Mouse (Mus musculus) neural tube, embryonic 11.5 days (tissue): ENCODE results near the gene Atp6v1fnb. TPM values are rescaled to one million over a fixed set of nuclear protein-coding genes. Genes with fewer than 3 reads are reported as not detected.

Experiments
- ATAC-seq: fragments of 200-750 bp; cut with Nextera tagmentation; 2 replicates; pipeline ENCODE4 v1.8.0; 2017; ENCODE audit warnings: moderate number of reproducible peaks, mild to moderate bottlenecking, moderate TSS enrichment, moderate library complexity; ENCODE audit not compliant: insufficient read depth, low FRiP score, low TSS enrichment
- DNase-seq: peaks from one replicate; pipeline ENCODE4 v3.0.0-alpha.2; 2015; ENCODE audit warnings: low spot score
- H3K27ac ChIP-seq: fragments of 300-500 bp; sonication (generic); 2 replicates; pipeline ENCODE4 v1.5.1; 2014; ENCODE audit warnings: low read depth, mild to moderate bottlenecking, low read length
- H3K27me3 ChIP-seq: fragments of 300-500 bp; sonication (generic); 2 replicates; pipeline ENCODE4 v1.6.1; 2014; ENCODE audit warnings: mild to moderate bottlenecking, low read length, mixed read lengths; ENCODE audit not compliant: control insufficient read depth, insufficient read depth
- H3K36me3 ChIP-seq: fragments of 300-500 bp; sonication (generic); 2 replicates; pipeline ENCODE4 v1.6.1; 2014; ENCODE audit warnings: mild to moderate bottlenecking, low read length, moderate library complexity, mixed read lengths; ENCODE audit not compliant: control insufficient read depth, insufficient read depth
- H3K4me1 ChIP-seq: fragments of 300-500 bp; sonication (generic); 2 replicates; pipeline ENCODE4 v1.6.1; 2014; ENCODE audit warnings: low read length, mixed read lengths; ENCODE audit not compliant: control insufficient read depth, insufficient read depth
- H3K4me2 ChIP-seq: fragments of 300-500 bp; sonication (generic); 2 replicates; pipeline ENCODE4 v1.6.1; 2014; ENCODE audit warnings: low read depth, mild to moderate bottlenecking, moderate library complexity
- H3K4me3 ChIP-seq: fragments of 300-500 bp; sonication (generic); 2 replicates; pipeline ENCODE4 v1.5.1; 2014; ENCODE audit warnings: low read depth, low read length
- H3K9ac ChIP-seq: fragments of 300-500 bp; sonication (generic); 2 replicates; pipeline ENCODE4 v1.6.1; 2014; ENCODE audit warnings: mild to moderate bottlenecking, low read length
- H3K9me3 ChIP-seq: fragments of 300-500 bp; sonication (generic); 2 replicates; pipeline ENCODE4 v1.6.1; 2016; ENCODE audit warnings: low read length; ENCODE audit not compliant: control insufficient read depth
- WGBS: fragments of 180-500 bp; shearing (Covaris S2); extraction: QIAGEN DNeasy Blood & Tissue Kit; methylation state at CpG from one replicate; pipeline ENCODE4 v1.1.7; 2014; 5-methylcytosine and 5-hydroxymethylcytosine counted together
- polyA plus RNA-seq: library from polyadenylated mRNA; unstranded; fragments of >200 nt; fragmentation: Nextera tagmentation; extraction: Ambion mirVana; gene quantifications from 2 replicates; pipeline ENCODE4 v1.2.1, GENCODE M21; 2014

Atp6v1fnb gene
- polyA plus RNA-seq = not detected in 2 replicates

GRCm38 (mm10) chr6:29471137-29471536, at the start of gene Atp6v1fnb:
Gene Atp6v1fnb, plus strand, starts transcription at chr6:29471437.
- Histone ChIP-seq H3K9me3 (no peaks in the 10 kb centered on the region), H3K4me2 (no peak within 1 kb of the TSS), H3K27ac (no peak within 1 kb of the TSS), H3K36me3 (peaks cover 5% of the 10 kb centered on the region; the same call in 1 of the 2 replicates), H3K4me1 (peaks cover 6% of the 10 kb centered on the region), H3K27me3 (no peaks in the 10 kb centered on the region), H3K9ac (no peak within 1 kb of the TSS), H3K4me3 (no peak within 1 kb of the TSS)
- ATAC-seq (no peak), DNase-seq (no peak)
- 92% methylated on average over 4 of the region's 4 CpGs for WGBS

GRCm38 (mm10) chr6:29425118-29425517, 46.1 kb upstream of the Atp6v1fnb start:
- H3K9me3 ChIP-seq = no peaks in the 10 kb centered on the region
- no peak overlapping the region for H3K9ac ChIP-seq
- no peak overlapping the region for H3K27ac ChIP-seq
- H3K27me3 ChIP-seq = no peaks in the 10 kb centered on the region
- no peak overlapping the region for H3K4me2 ChIP-seq
- no peaks in the 10 kb centered on the region for H3K4me1 ChIP-seq
- no peaks in the 10 kb centered on the region for H3K36me3 ChIP-seq
- no peak overlapping the region for H3K4me3 ChIP-seq
- WGBS = 91% methylated on average over 8 of the region's 8 CpGs
- ATAC-seq (no peak), DNase-seq (no peak)

GRCm38 (mm10) chr6:29426331-29426730, 44.9 kb upstream of the Atp6v1fnb start:
- Histone ChIP-seq H3K36me3 (no peaks in the 10 kb centered on the region), H3K9me3 (no peaks in the 10 kb centered on the region), H3K4me2 (no peak overlapping the region), H3K27ac (no peak overlapping the region), H3K4me1 (no peaks in the 10 kb centered on the region), H3K4me3 (no peak overlapping the region), H3K27me3 (no peaks in the 10 kb centered on the region), H3K9ac (no peak overlapping the region)
- 77% methylated on average over 6 of the region's 6 CpGs for WGBS
- ATAC-seq (no peak), DNase-seq (no peak)

GRCm38 (mm10) chr6:29428171-29428570, 43.1 kb upstream of the Atp6v1fnb start:
- Histone ChIP-seq H3K9ac (no peak overlapping the region), H3K36me3 (no peaks in the 10 kb centered on the region), H3K4me1 (no peaks in the 10 kb centered on the region), H3K27ac (no peak overlapping the region), H3K4me2 (no peak overlapping the region), H3K27me3 (peaks cover 12% of the 10 kb centered on the region; the same call in 1 of the 2 replicates), H3K4me3 (no peak overlapping the region), H3K9me3 (no peaks in the 10 kb centered on the region)
- WGBS = 65% methylated on average over 4 of the region's 4 CpGs
- DNase-seq (no peak), ATAC-seq (no peak)

GRCm38 (mm10) chr6:29430681-29431420, 40.4 kb upstream of the Atp6v1fnb start:
- DNase-seq (no peak), ATAC-seq (no peak)
- no peaks in the 10 kb centered on the region for H3K9me3 ChIP-seq
- peaks cover 30% of the 10 kb centered on the region for H3K27me3 ChIP-seq
- WGBS = 55% methylated on average over 15 of the region's 15 CpGs
- peaks cover 20% of the 10 kb centered on the region for H3K4me1 ChIP-seq
- no peak overlapping the region for H3K4me2 ChIP-seq
- 0 out of 2 replicates have a peak overlapping the region, but pooled peaks have one; percentile 23 for H3K27ac ChIP-seq
- no peaks in the 10 kb centered on the region for H3K36me3 ChIP-seq
- no peak overlapping the region for H3K9ac ChIP-seq
- no peak overlapping the region for H3K4me3 ChIP-seq

GRCm38 (mm10) chr6:29431473-29431872, 39.8 kb upstream of the Atp6v1fnb start:
- DNase-seq (no peak), ATAC-seq (no peak)
- no peak overlapping the region for H3K4me3 ChIP-seq
- peaks cover 26% of the 10 kb centered on the region for H3K4me1 ChIP-seq
- no peak overlapping the region for H3K27ac ChIP-seq
- 26% methylated on average over 5 of the region's 5 CpGs for WGBS
- no peak overlapping the region for H3K9ac ChIP-seq
- no peak overlapping the region for H3K4me2 ChIP-seq
- no peaks in the 10 kb centered on the region for H3K36me3 ChIP-seq
- no peaks in the 10 kb centered on the region for H3K9me3 ChIP-seq
- H3K27me3 ChIP-seq = peaks cover 30% of the 10 kb centered on the region

GRCm38 (mm10) chr6:29432156-29432555, 39.1 kb upstream of the Atp6v1fnb start:
- H3K9ac ChIP-seq = no peak overlapping the region
- ATAC-seq (no peak), DNase-seq (no peak)
- H3K4me3 ChIP-seq = no peak overlapping the region
- no peaks in the 10 kb centered on the region for H3K9me3 ChIP-seq
- H3K27ac ChIP-seq = no peak overlapping the region
- peaks cover 30% of the 10 kb centered on the region for H3K4me1 ChIP-seq
- no peak overlapping the region for H3K4me2 ChIP-seq
- 47% methylated on average over 3 of the region's 3 CpGs for WGBS
- peaks cover 30% of the 10 kb centered on the region for H3K27me3 ChIP-seq
- no peaks in the 10 kb centered on the region for H3K36me3 ChIP-seq

- ATAC-seq (no peak), DNase-seq (no peak)
- Histone ChIP-seq H3K27me3 (peaks cover 30% of the 10 kb centered on the region), H3K4me3 (peak overlapping the region; percentile 40), H3K4me2 (peak overlapping the region; percentile 62), H3K9ac (peak overlapping the region; percentile 48; the same call in 1 of the 2 replicates), H3K9me3 (no peaks in the 10 kb centered on the region), H3K27ac (no peak overlapping the region), H3K36me3 (no peaks in the 10 kb centered on the region), H3K4me1 (peaks cover 30% of the 10 kb centered on the region)
Measured at GRCm38 (mm10) chr6:29432676-29433037, 38.6 kb upstream of the Atp6v1fnb start.
